Mouse (Mus musculus) v-Abl transformed pro-B cells (cell line): ENCODE measurements around the gene Slc26a1.
"Not testable (repeated sequence)": the region's sequence is repeated elsewhere in the genome, so short reads cannot be mapped to it uniquely, and the experiment has no call there.

Source experiments
- in situ Hi-C, 2 experiments: fragments of 400-800 bp; cut with MboI; formaldehyde crosslinking; loops; one replicate each; pipeline ENCODE4 v1.15.1; 2025; ENCODE audit not compliant: unreplicated experiment in 2 of 2

Slc26a1 gene

DNA sequence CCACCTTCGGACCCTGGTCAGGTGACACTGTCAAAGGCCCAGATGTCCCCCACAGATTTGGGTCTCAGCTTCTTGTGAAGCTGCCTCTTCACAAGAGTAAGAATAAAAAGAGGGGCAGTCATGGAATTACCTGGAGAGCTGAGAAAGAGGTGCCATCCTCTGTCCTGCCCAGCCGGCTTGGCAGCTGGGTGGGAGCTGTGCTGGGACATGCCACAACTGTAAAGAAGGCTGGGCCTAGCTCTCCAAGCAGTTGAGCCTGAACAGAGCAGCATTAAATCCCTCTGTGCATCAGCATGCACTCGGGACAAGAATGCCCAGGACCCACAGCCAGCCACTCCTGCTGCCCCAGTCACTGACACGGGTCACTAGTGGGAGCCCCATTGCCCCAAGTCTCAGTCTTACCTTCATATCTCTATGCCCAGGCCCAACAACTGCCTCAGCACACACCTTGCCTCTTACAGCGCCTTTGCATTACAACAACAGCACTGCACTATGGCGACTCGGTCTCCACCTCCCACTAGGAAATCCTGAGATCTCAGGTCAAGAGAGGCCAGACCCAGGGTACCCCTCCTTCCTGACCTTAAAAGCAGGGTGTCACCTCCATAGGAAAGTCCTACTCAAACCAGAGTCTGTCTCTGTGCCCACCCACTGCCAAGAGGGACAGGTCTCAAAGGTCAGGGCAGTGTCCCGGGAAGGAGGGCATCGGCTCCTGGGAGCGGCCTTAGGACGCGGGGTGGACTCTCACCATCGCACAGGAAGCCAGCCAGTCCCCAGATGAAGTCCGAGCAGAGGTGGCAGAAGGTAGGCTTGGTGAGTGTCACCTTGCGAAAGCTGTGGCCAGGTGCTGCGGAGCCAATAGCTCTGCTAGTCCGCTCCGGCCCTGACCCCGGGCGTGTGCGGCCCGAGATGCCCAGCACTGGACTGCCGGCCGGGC, 15.4 kb downstream of the Slc26a1 start, which contains the start of gene Idua:
Gene Idua, plus strand, starts transcription at position 634 of the 934 bp plus-strand sequence.
- in situ Hi-C loops, result loop anchor here (10.0 to 25.0 kb wide), 2 partner anchors 623 to 635 kb away; no protein-coding TSS in a partner anchor

DNA sequence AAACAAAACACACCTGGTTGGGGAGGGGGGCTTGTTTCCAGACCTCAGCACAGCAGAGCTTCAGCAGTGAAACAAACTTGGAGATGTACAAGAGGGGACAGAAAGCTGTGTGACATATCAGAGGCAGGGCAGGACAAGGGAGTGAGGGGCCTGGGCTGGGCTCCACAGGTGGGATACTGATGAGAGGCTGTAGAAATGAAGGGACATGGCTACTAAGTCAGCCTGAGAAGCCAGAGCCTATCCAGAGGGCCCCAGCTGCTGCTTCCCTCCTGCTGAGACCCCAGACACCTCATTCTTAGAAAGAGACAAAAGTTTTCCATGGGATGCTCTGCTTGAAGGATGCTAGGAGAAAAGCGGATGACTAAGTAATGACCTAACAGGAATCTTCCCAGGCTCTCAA, 16.8 kb downstream of the Slc26a1 start:
- in situ Hi-C loops, result loop anchor here (10.0 to 25.0 kb wide), 2 partner anchors 621 to 634 kb away; no protein-coding TSS in a partner anchor

- in situ Hi-C loops, result loop anchor here (10.0 to 25.0 kb wide), 2 partner anchors 620 to 633 kb away; no protein-coding TSS in a partner anchor
Observed at GRCm38 (mm10) chr5:108657406-108657805, 18.0 kb downstream of the Slc26a1 start.

- in situ Hi-C loops, result loop anchor here (10.0 to 25.0 kb wide), 2 partner anchors 619 to 631 kb away; no protein-coding TSS in a partner anchor
Observed at GRCm38 (mm10) chr5:108655891-108656650, 19.3 kb downstream of the Slc26a1 start.

DNA sequence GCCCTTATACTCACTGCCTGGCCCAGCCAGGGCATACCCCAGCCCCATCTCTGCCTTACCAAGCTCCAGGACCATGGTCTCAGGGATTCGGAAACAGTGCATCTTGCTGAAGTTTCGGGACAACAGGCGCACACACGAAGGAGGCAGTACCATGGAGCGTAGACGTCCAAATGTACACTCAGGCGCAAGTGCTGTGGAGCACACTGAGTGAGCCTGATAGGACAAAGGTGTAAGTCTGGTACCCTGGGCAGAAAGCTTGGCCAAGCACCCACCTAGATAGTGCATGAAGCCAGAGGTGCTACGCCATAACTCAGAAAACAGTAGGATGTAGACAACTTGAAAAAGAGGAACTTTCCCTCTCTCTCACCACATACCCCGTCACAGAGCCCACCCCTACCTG, 20.0 kb downstream of the Slc26a1 start:
- in situ Hi-C loops, result loop anchor here (10.0 to 25.0 kb wide), 2 partner anchors 618 to 631 kb away; no protein-coding TSS in a partner anchor

GRCm38 (mm10) chr5:108654444-108654990, 20.9 kb downstream of the Slc26a1 start:
- in situ Hi-C loops, result loop anchor here (5.0 to 25.0 kb wide), 3 partner anchors 227 to 630 kb away; no protein-coding TSS in a partner anchor

GRCm38 (mm10) chr5:108653341-108653740, 22.0 kb downstream of the Slc26a1 start:
- in situ Hi-C loops, result loop anchor here (5.0 to 25.0 kb wide), 3 partner anchors 226 to 629 kb away; no protein-coding TSS in a partner anchor

GRCm38 (mm10) chr5:108651823-108652222, 23.5 kb downstream of the Slc26a1 start:
- in situ Hi-C loops, result loop anchor here (5.0 to 25.0 kb wide), 3 partner anchors 225 to 627 kb away; no protein-coding TSS in a partner anchor

- in situ Hi-C loops, result loop anchor here (5.0 to 25.0 kb wide), 3 partner anchors 224 to 626 kb away; no protein-coding TSS in a partner anchor
Observed at GRCm38 (mm10) chr5:108651136-108651720, 24.1 kb downstream of the Slc26a1 start.

DNA sequence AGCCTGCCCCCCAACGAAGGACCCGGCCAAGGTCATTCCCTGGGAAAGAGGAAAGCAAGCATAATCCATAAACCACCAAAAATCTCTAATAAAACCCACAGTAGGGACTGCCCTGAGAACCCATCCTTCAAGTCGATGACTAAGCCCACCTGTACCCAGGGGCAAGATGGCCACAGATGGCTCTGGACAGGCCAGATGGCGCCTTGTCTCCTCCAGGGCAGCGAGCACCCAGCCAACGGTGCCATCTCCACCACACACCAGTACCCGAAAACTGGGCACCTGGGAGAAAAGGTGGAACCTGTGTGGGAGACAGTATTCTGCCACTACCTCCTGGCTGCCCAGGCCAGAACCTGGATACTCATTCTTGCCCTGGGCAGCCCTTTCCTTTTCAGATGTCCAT, 25.0 kb downstream of the Slc26a1 start:
- in situ Hi-C loops, result loop anchor here (5.0 to 25.0 kb wide), 3 partner anchors 223 to 626 kb away; no protein-coding TSS in a partner anchor

DNA sequence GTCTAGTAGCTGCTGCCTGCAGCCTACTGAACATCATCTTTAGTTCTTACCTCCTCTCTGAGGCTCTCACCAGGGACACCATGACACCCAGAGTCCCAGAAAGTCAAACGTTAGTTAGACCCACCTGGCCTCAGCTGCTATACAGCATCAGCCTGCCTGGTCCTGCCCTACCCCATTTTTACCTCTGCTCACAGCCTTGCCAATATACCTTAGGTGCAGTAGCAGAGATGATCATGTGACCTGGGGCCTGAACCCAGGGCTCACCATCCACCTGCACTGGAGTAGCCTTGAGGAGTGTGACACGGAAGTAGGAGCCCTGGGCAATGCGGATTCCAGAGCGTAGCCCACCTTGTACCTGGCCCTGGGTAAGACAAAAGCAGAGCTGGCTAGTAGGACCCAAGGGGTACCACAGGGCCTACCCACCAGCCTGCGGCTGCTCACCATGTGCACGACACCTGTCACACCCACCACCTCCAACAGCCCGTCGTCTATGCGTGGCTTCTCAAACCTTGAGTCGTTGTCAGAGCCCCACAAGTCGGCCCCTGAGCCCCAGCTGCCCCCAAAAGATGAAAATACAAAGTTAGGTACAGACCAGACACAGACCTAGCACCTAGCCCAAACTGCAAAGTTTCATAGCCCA, 26.3 kb downstream of the Slc26a1 start:
- in situ Hi-C loops, result loop anchor here (10.0 kb wide), 1 partner anchor 734 kb away; no protein-coding TSS in a partner anchor

DNA sequence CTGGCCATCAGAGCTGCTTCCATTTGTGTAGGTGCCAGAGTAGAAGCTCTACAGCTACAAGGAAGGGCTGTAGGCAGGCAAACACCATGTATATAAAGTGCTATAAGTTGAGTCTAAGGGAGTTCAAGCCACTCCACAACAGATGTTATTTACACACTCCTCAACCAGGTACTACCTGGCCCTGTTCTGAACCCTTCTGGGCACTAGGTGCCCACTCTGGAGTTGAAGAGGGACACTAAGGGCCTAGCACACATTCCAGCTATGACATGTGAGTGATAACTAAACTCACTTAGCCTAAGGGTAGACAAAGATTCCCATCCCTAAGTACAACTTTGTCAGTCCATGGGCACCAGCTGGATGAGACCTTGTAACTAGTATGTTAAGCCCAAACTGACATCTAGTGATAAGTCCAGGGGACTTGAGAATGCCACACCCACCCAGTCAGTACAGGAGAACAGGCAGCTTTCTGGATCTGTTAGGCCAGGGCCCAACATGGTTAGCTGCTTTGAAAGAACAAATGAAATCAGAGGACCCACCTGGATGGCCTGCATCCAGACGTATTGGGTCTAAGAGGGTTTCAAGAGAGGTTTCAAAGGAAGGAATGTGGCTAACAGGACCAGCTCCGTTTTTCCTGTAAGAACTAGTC, 27.4 kb downstream of the Slc26a1 start:
- in situ Hi-C loops, result loop anchor here (10.0 kb wide), 1 partner anchor 733 kb away; no protein-coding TSS in a partner anchor

- in situ Hi-C loops, result loop anchor here (10.0 kb wide), 1 partner anchor 733 kb away; no protein-coding TSS in a partner anchor
Observed at GRCm38 (mm10) chr5:108647311-108647710, 28.1 kb downstream of the Slc26a1 start.

GRCm38 (mm10) chr5:108646343-108646660, 29.1 kb downstream of the Slc26a1 start:
- in situ Hi-C loops, result loop anchor here (10.0 kb wide), 1 partner anchor 732 kb away; no protein-coding TSS in a partner anchor

DNA sequence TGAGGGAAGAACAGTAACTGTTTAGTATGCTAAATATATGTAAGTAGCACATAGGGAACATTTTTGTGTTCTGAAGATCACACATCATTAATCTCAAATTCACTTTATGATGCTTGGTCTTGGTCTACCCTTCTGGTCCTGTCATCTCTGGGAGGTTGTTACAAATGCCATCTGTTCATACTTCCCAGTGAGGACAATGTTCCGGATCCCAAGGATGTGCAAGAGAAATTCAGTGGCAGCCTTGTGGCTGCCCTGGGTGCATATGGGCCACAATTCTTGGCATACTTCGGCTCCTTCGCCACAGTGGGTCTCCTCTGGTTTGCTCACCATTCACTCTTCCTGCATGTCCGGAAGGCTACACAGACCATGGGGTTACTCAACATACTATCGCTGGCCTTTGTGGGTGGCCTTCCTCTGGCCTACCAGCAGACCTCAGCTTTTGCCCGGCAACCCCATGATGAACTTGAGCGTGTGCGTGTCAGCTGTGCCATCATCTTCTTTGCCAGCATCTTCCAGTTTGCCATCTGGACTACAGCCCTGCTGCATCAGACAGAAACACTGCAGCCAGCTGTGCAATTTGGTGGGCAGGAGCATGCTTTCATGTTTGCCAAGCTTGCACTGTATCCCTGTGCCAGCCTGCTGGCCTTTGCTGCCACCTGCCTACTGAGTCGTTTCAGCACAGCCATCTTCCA, 29.6 kb downstream of the Slc26a1 start:
- in situ Hi-C loops, result loop anchor here (10.0 kb wide), 1 partner anchor 731 kb away; no protein-coding TSS in a partner anchor

GRCm38 (mm10) chr5:108643674-108644073, 31.7 kb downstream of the Slc26a1 start:
- in situ Hi-C loops, result loop anchor here (10.0 kb wide), 1 partner anchor 729 kb away; no protein-coding TSS in a partner anchor

GRCm38 (mm10) chr5:108636172-108636571, 39.2 kb downstream of the Slc26a1 start:
- in situ Hi-C loops, result no loop called here

DNA sequence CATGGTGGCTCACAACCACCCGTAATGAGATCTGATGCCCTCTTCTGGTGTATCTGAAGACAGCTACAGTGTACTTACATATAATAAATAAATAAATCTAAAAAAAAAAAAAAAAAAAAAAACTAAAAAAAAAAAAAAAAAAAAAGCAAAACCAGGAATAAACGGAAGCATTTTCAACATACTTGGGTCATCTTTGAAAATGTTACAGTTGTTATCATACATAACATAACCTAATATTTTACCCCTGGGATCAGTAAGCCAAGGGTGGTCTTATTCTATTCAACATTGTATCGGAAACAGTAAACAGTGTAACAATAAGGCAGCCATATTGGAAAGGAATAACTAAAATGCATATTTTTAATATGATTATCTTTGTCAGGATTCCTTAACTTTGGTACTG, 41.3 kb downstream of the Slc26a1 start:
- in situ Hi-C loops, result not testable (repeated sequence)
